Comparison of ENCODE assay signal across 9 mouse cellular contexts in genomic region chr7:29293131-29294065, GRCm38 (mm10). TPM values are rescaled to one million over a fixed set of nuclear protein-coding genes. Genes with fewer than 3 reads are reported as not detected.
A peak's percentile ranks its signal among the peaks of the same experiment; 100 is the strongest.
DNase-seq lines count a peak whose midpoint lies in the region; ATAC-seq and TF ChIP-seq lines count a peak whose summit lies in the region.
"Had no signal": no experiment of that assay in that cellular context is flagged by ENCODE, and none has a peak within 500 bp of the region (broad histone marks: within the 10 kb centered on the region; RNA-seq: fewer than 3 reads in every experiment).

No protein-coding gene starts in this region.

- peak overlapping the region; percentile 83 for H3K27ac ChIP-seq in gastrocnemius, adult 2 months
- H3K27ac ChIP-seq in embryonic facial prominence, embryonic 11.5 days (replicated peaks; ENCODE audit: low read depth, low read length) = peak overlapping the region; percentile 49; the same call in 1 of the 2 replicates
- peak overlapping the region; percentile 82 for H3K27ac ChIP-seq in limb, embryonic 10.5 days
- H3K27ac ChIP-seq in stomach, postnatal 0 days (replicated peaks) = peak overlapping the region; percentile 78

- H3K9ac ChIP-seq in embryonic facial prominence, embryonic 11.5 days (replicated peaks; ENCODE audit: low read length) = 0 out of 2 replicates have a peak overlapping the region, but pooled peaks have one; percentile 32
- 0 out of 2 replicates have a peak overlapping the region, but pooled peaks have one; percentile 13 for H3K9ac ChIP-seq in stomach, postnatal 0 days (ENCODE audit: low read length)

- H3K36me3 ChIP-seq in embryonic facial prominence, embryonic 11.5 days (replicated peaks; ENCODE audit: control insufficient read depth, insufficient read depth, low read depth, low read length) = no peaks in the 10 kb centered on the region
- H3K36me3 ChIP-seq in limb, embryonic 10.5 days = no peaks in the 10 kb centered on the region
- H3K36me3 ChIP-seq in stomach, postnatal 0 days (ENCODE audit: control insufficient read depth, insufficient read depth, low read length) = no peaks in the 10 kb centered on the region

- DNase-seq in gastrocnemius, adult 2 months = peak; percentile 59
- DNase-seq in gastrocnemius, adult 18-20 months (ENCODE audit: low spot score) = no peak
- no peak for DNase-seq in embryonic facial prominence, embryonic 11.5 days (ENCODE audit: low spot score)
- DNase-seq in heart, postnatal 10 days = peak; percentile 73 to 76
- DNase-seq in limb, embryonic 10.5 days (ENCODE audit: low spot score) = peak; percentile 47
- peak; percentile 42 for DNase-seq in stomach, postnatal 0 days (ENCODE audit: low spot score)
- no peak for DNase-seq in adipocyte (ENCODE audit: low spot score)
- DNase-seq in T-cell, adult 2 months (ENCODE audit: low spot score) = no peak

- TF ChIP-seq CTCF in gastrocnemius, adult 2 months (IDR thresholded peaks at IDR 0.05) = no peak
- no peak for TF ChIP-seq CTCF in stomach, postnatal 0 days (IDR thresholded peaks at IDR 0.05; ENCODE audit: low read depth)

- H3K4me1 ChIP-seq in embryonic facial prominence, embryonic 11.5 days (ENCODE audit: control insufficient read depth, insufficient read depth, low read length) = peaks cover 13% of the 10 kb centered on the region
- peaks cover 60% of the 10 kb centered on the region for H3K4me1 ChIP-seq in limb, embryonic 10.5 days
- H3K4me1 ChIP-seq in stomach, postnatal 0 days (replicated peaks; ENCODE audit: control insufficient read depth, insufficient read depth) = peaks cover 5% of the 10 kb centered on the region; the same call in 1 of the 2 replicates

- WGBS in embryonic facial prominence, embryonic 11.5 days = 24% methylated on average over 19 of the region's 19 CpGs
- 21% methylated on average over 19 of the region's 19 CpGs for WGBS in limb, embryonic 10.5 days
- WGBS in stomach, postnatal 0 days = 35% methylated on average over 19 of the region's 19 CpGs

- no peak overlapping the region for H3K4me2 ChIP-seq in embryonic facial prominence, embryonic 11.5 days (ENCODE audit: low read depth, low read length)
- no peak overlapping the region for H3K4me2 ChIP-seq in stomach, postnatal 0 days (replicated peaks; ENCODE audit: low read depth)

- TF ChIP-seq EP300 in stomach, postnatal 0 days (optimal IDR thresholded peaks at IDR 0.05) = no peak

- no peaks in the 10 kb centered on the region for H3K9me3 ChIP-seq in embryonic facial prominence, embryonic 11.5 days (replicated peaks; ENCODE audit: control insufficient read depth, low read length)
- H3K9me3 ChIP-seq in limb, embryonic 10.5 days (replicated peaks) = no peaks in the 10 kb centered on the region
- no peaks in the 10 kb centered on the region for H3K9me3 ChIP-seq in stomach, postnatal 0 days (ENCODE audit: control insufficient read depth, low read length)

- no peaks in the 10 kb centered on the region for H3K27me3 ChIP-seq in embryonic facial prominence, embryonic 11.5 days (ENCODE audit: control insufficient read depth, insufficient read depth, low read length)
- H3K27me3 ChIP-seq in limb, embryonic 10.5 days (ENCODE audit: low read depth, poor library complexity, severe bottlenecking) = peaks cover 28% of the 10 kb centered on the region
- no peaks in the 10 kb centered on the region for H3K27me3 ChIP-seq in stomach, postnatal 0 days (ENCODE audit: control insufficient read depth, insufficient read depth, low read length)

- H3K4me3 ChIP-seq in gastrocnemius, adult 2 months = 0 out of 2 replicates have a peak overlapping the region, but pooled peaks have one; percentile 11
- H3K4me3 ChIP-seq in embryonic facial prominence, embryonic 11.5 days (ENCODE audit: low read depth, low read length) = no peak overlapping the region
- H3K4me3 ChIP-seq in limb, embryonic 10.5 days = peak overlapping the region; percentile 18; the same call in 1 of the 2 replicates
- no peak overlapping the region for H3K4me3 ChIP-seq in stomach, postnatal 0 days (ENCODE audit: low read depth, low read length)

- ATAC-seq in embryonic facial prominence, embryonic 11.5 days (replicated peaks; ENCODE audit: insufficient number of reproducible peaks, low FRiP score, low TSS enrichment, low read depth) = no peak
- 0 out of 2 replicates have a peak, but pooled peaks have one; percentile 3 for ATAC-seq in stomach, postnatal 0 days (ENCODE audit: low FRiP score, low TSS enrichment)

- intact Hi-C loops in gastrocnemius, adult 2 months (cut with DNase I) = no loop called here
- intact Hi-C loops in heart, postnatal 10 days (cut with DNase I) = loop anchor here (10.0 kb wide), 1 partner anchor 309 kb away; the partner anchor contains the start of genes Eif3k and Map4k1

RNA-seq across cellular contexts. Expression of gene Ppp1r14a, which starts 4.3 kb away (rescaled TPM):
- total RNA-seq in gastrocnemius, adult 2 months (2021) = 1 to 10 TPM; 3.8 to 4.5 TPM
- total RNA-seq in gastrocnemius, adult 18-20 months (2021) = 1 to 10 TPM; 3.3 to 3.4 TPM
- 18.0 and 21.0 TPM in 2 replicates for polyA plus RNA-seq in embryonic facial prominence, embryonic 11.5 days (2014; fragmentation: Nextera tagmentation; extraction: Ambion mirVana)
- 10 to 100 TPM; 21.2 to 27.8 TPM for total RNA-seq in heart, postnatal 10 days (2021)
- 5.4 and 6.1 TPM in 2 replicates for polyA plus RNA-seq in limb, embryonic 10.5 days (2016; fragmentation: Nextera tagmentation; extraction: Ambion mirVana)
- 53.3 and 64.8 TPM in 2 replicates for polyA plus RNA-seq in stomach, postnatal 0 days (2015; fragmentation: Nextera tagmentation; extraction: Ambion mirVana)
- total RNA-seq: CH12.LX had no signal

RNA-seq across cellular contexts. Expression of gene Dpf1, which starts 10.4 kb away (rescaled TPM):
- total RNA-seq in gastrocnemius, adult 2 months (2021) = 1 to 10 TPM in 1 of 2 experiments, under 1 TPM in 1; 0.86 to 2.6 TPM
- 1 to 10 TPM; 2.4 to 2.7 TPM for total RNA-seq in gastrocnemius, adult 18-20 months (2021)
- 19.8 and 27.9 TPM in 2 replicates for polyA plus RNA-seq in embryonic facial prominence, embryonic 11.5 days (2014; fragmentation: Nextera tagmentation; extraction: Ambion mirVana)
- total RNA-seq in heart, postnatal 10 days (2021) = 1 to 10 TPM in 1 of 2 experiments, under 1 TPM in 1; 0.45 to 2.1 TPM
- polyA plus RNA-seq in limb, embryonic 10.5 days (2016; fragmentation: Nextera tagmentation; extraction: Ambion mirVana) = 24.0 and 32.9 TPM in 2 replicates
- 1.9 TPM in 2 replicates for polyA plus RNA-seq in stomach, postnatal 0 days (2015; fragmentation: Nextera tagmentation; extraction: Ambion mirVana)

RNA-seq across cellular contexts. Expression of gene Spint2, which starts 11.7 kb away (rescaled TPM):
- total RNA-seq in gastrocnemius, adult 2 months (2021) = 1 to 10 TPM; 4.7 to 6.0 TPM
- 10 to 100 TPM in 1 of 2 experiments, 1 to 10 TPM in 1; 8.2 to 14.7 TPM for total RNA-seq in gastrocnemius, adult 18-20 months (2021)
- 71.4 and 84.5 TPM in 2 replicates for polyA plus RNA-seq in embryonic facial prominence, embryonic 11.5 days (2014; fragmentation: Nextera tagmentation; extraction: Ambion mirVana)
- total RNA-seq in heart, postnatal 10 days (2021) = 10 to 100 TPM; 53.3 to 62.7 TPM
- 58.8 and 71.8 TPM in 2 replicates for polyA plus RNA-seq in limb, embryonic 10.5 days (2016; fragmentation: Nextera tagmentation; extraction: Ambion mirVana)
- 638 and 692 TPM in 2 replicates for polyA plus RNA-seq in stomach, postnatal 0 days (2015; fragmentation: Nextera tagmentation; extraction: Ambion mirVana)

RNA-seq across cellular contexts. Expression of gene 2200002D01Rik, which starts 45.1 kb away (rescaled TPM):
- total RNA-seq in gastrocnemius, adult 2 months (2021) = under 1 TPM; 0.64 to 0.81 TPM
- 1 to 10 TPM in 1 of 2 experiments, under 1 TPM in 1; 0.66 to 1.1 TPM for total RNA-seq in gastrocnemius, adult 18-20 months (2021)
- polyA plus RNA-seq in embryonic facial prominence, embryonic 11.5 days (2014; fragmentation: Nextera tagmentation; extraction: Ambion mirVana) = 1.5 and 2.6 TPM in 2 replicates
- total RNA-seq in heart, postnatal 10 days (2021) = 1 to 10 TPM; 2.6 to 3.5 TPM
- 2.6 and 3.4 TPM in 2 replicates for polyA plus RNA-seq in limb, embryonic 10.5 days (2016; fragmentation: Nextera tagmentation; extraction: Ambion mirVana)
- polyA plus RNA-seq in stomach, postnatal 0 days (2015; fragmentation: Nextera tagmentation; extraction: Ambion mirVana) = 192 and 201 TPM in 2 replicates

RNA-seq across cellular contexts. Expression of gene Yif1b, which starts 55.3 kb away (rescaled TPM):
- 10 to 100 TPM; 35.9 to 46.6 TPM for total RNA-seq in gastrocnemius, adult 2 months (2021)
- 10 to 100 TPM; 38.1 to 38.4 TPM for total RNA-seq in gastrocnemius, adult 18-20 months (2021)
- polyA plus RNA-seq in embryonic facial prominence, embryonic 11.5 days (2014; fragmentation: Nextera tagmentation; extraction: Ambion mirVana) = 86.1 and 90.5 TPM in 2 replicates
- 10 to 100 TPM; 72.9 to 75.1 TPM for total RNA-seq in heart, postnatal 10 days (2021)
- 99.8 and 103 TPM in 2 replicates for polyA plus RNA-seq in limb, embryonic 10.5 days (2016; fragmentation: Nextera tagmentation; extraction: Ambion mirVana)
- 62.8 and 74.1 TPM in 2 replicates for polyA plus RNA-seq in stomach, postnatal 0 days (2015; fragmentation: Nextera tagmentation; extraction: Ambion mirVana)

Comparison
In these comparisons a context has a peak if more than half of its experiments do, and no peak if none do; other contexts are left out.
1. DNase-seq: peak in gastrocnemius, adult 2 months (single experiment), heart, postnatal 10 days (2 of 2), limb, embryonic 10.5 days (single experiment) and stomach, postnatal 0 days (single experiment); none in gastrocnemius, adult 18-20 months (single experiment), embryonic facial prominence, embryonic 11.5 days (single experiment), adipocyte (single experiment) and T-cell, adult 2 months (single experiment).
2. H3K4me3 ChIP-seq: peak in gastrocnemius, adult 2 months (single experiment) and limb, embryonic 10.5 days (single experiment); none in embryonic facial prominence, embryonic 11.5 days (single experiment) and stomach, postnatal 0 days (single experiment).
3. RNA of gene Ppp1r14a, which starts 4.3 kb away (total RNA-seq): 21.2 to 27.8 TPM in heart, postnatal 10 days; 3.8 to 4.5 TPM in gastrocnemius, adult 2 months and 3.3 to 3.4 TPM in gastrocnemius, adult 18-20 months; every median in the first group is over 4 times any median in the second.
4. Peak in every context shown above with its lines, with median percentiles within 50 percentile points of each other: H3K27ac ChIP-seq.